Mouse (Mus musculus) yolk sac, embryonic 10.5 days (tissue): Measurements from ENCODE around the gene Hes7.
A peak's percentile ranks its signal among the peaks of the same experiment; 100 is the strongest.
"Not testable (repeated sequence)": the region's sequence is repeated elsewhere in the genome, so short reads cannot be mapped to it uniquely, and the experiment has no call there.

Source experiments
- DNase-seq: peaks from one replicate; pipeline ENCODE4 v3.0.0-alpha.2; 2017; ENCODE audit warnings: low spot score

Hes7 gene

GRCm38 (mm10) chr11:69088103-69088855, 31.9 kb upstream of the Hes7 start, which contains the start of gene Vamp2:
Vamp2 (plus strand) TSS chr11:69088490.
- peak; percentile 86 for DNase-seq

- peak; percentile 45 for DNase-seq
Measured at GRCm38 (mm10) chr11:69088856-69089615, 31.2 kb upstream of the Hes7 start.

- no peak for DNase-seq
Measured at GRCm38 (mm10) chr11:69089616-69090290, 30.5 kb upstream of the Hes7 start.

GRCm38 (mm10) chr11:69090367-69090766, 29.8 kb upstream of the Hes7 start:
- no peak for DNase-seq

GRCm38 (mm10) chr11:69091566-69092385, 28.4 kb upstream of the Hes7 start:
- DNase-seq: no peak

- peak; percentile 79 for DNase-seq
Measured at GRCm38 (mm10) chr11:69092386-69092751, 27.8 kb upstream of the Hes7 start.

- DNase-seq: no peak
Measured at GRCm38 (mm10) chr11:69092871-69093270, 27.3 kb upstream of the Hes7 start.

- not testable (repeated sequence) for DNase-seq
Measured at GRCm38 (mm10) chr11:69093856-69094255, 26.3 kb upstream of the Hes7 start.

- peak; percentile 100 for DNase-seq
Measured at GRCm38 (mm10) chr11:69094697-69095429, 25.3 kb upstream of the Hes7 start, which contains the start of gene Per1. Per1 (plus strand) TSS chr11:69095217.

- peak; percentile 45 for DNase-seq
Measured at GRCm38 (mm10) chr11:69095511-69096231, 24.5 kb upstream of the Hes7 start.

- no peak for DNase-seq
Measured at GRCm38 (mm10) chr11:69096360-69096986, 23.7 kb upstream of the Hes7 start.

GRCm38 (mm10) chr11:69096987-69097900, 23.0 kb upstream of the Hes7 start:
- DNase-seq: peak; percentile 91

GRCm38 (mm10) chr11:69098039-69098761, 22.0 kb upstream of the Hes7 start:
- DNase-seq: no peak

- DNase-seq: peak; percentile 94
Measured at GRCm38 (mm10) chr11:69098762-69099091, 21.5 kb upstream of the Hes7 start.

- DNase-seq: no peak
Measured at GRCm38 (mm10) chr11:69099177-69099914, 20.9 kb upstream of the Hes7 start.

GRCm38 (mm10) chr11:69099915-69100345, 20.3 kb upstream of the Hes7 start:
- peak; percentile 85 for DNase-seq

- DNase-seq: no peak
Measured at GRCm38 (mm10) chr11:69100639-69101360, 19.4 kb upstream of the Hes7 start.
